Mouse (Mus musculus): ENCODE measurements around the gene Gm11214.

The Gm11214 gene

DNA sequence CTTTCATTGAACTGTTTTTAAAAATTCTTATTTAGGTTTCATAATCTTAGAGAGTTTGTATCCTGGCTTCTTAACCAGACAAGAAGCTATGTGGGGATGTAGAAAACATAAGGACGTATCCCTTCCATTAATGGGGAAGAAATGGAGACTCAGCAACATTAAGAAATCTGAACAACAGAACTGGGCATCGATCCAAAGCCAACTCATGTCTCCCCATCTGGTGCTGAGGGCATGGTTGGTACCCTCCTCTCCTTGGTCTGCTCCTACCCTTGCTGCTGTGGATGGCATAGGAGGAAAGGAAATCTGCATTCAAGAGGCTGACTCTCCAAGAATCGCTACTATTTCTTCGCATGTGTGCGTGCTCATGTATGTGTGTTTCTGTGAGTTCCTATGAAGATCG is 20.5 kb upstream of the Gm11214 start:
- Histone ChIP-seq H3K36me3 (ENCODE audit: control insufficient read depth, insufficient read depth, low read length, poor library complexity, severe bottlenecking) (no peaks in the 10 kb centered on the region), H3K27me3 (ENCODE audit: control insufficient read depth, insufficient read depth, low read length, poor library complexity, severe bottlenecking) (no peaks in the 10 kb centered on the region)
- no peak for DNase-seq (ENCODE audit: low read depth, low spot score)

DNA sequence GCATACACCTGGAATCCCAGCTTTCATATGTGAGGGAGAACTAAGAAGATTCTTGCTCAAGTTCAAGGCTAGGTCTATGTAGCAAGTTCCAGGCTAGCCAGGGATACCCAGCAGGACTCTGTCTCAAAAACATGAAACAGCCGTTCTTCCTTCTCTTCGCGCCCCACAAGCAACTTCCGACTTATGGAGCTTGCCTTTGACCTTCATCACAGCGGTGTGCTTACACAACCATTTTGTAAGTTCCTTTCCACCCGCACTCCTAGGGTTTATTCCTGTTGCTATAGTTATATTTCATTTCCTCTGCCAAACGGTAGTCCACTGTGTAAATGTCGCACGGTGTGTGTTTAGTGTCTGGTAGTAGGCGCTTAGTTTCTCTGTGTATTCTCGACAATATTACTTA is 19.9 kb upstream of the Gm11214 start:
- no peak for DNase-seq (ENCODE audit: low read depth, low spot score)
- no peaks in the 10 kb centered on the region for H3K27me3 ChIP-seq (ENCODE audit: control insufficient read depth, insufficient read depth, low read length, poor library complexity, severe bottlenecking)
- H3K36me3 ChIP-seq (ENCODE audit: control insufficient read depth, insufficient read depth, low read length, poor library complexity, severe bottlenecking): no peaks in the 10 kb centered on the region

DNA sequence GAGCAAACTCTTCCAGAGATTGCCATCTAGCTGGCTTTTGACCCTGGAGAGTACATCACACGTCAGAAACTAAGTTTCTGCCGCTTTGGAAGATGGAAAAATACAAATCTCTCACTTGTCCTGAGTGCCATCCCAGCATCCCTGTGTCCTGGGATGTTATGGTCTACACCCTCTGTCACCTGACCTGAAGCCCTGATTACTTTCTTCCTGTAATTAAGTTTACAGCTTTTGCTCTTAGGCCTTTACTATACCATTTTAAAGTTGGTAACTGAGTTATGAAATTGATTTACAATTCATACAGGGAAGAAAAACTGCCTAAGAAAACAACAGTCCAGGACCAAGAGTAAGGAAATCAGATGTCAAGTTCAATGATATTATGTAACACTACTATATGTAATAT is 19.3 kb upstream of the Gm11214 start:
- no peaks in the 10 kb centered on the region for H3K36me3 ChIP-seq (ENCODE audit: control insufficient read depth, insufficient read depth, low read length, poor library complexity, severe bottlenecking)
- H3K27me3 ChIP-seq (ENCODE audit: control insufficient read depth, insufficient read depth, low read length, poor library complexity, severe bottlenecking): no peaks in the 10 kb centered on the region
- no peak for DNase-seq (ENCODE audit: low read depth, low spot score)

DNA sequence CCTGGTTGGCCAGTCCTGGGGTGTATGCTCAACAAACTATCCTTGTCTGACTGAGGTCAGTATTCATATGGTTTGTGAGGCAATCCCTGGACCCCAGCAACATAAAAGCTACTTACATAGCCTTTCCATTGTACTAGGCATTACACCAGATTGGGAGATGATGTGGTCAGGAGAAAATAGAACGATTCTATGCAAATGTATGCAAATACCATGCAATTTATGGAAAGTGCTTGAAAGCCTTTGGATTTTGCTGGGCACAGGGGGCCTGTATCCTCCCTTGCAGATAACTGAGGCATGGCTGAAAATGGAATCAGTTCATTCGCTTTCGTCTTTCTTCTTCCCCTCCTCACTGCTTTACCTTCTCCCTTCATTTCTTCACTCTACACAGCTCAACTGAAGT is 18.4 kb upstream of the Gm11214 start:
- no peaks in the 10 kb centered on the region for H3K36me3 ChIP-seq (ENCODE audit: control insufficient read depth, insufficient read depth, low read length, poor library complexity, severe bottlenecking)
- no peak for DNase-seq (ENCODE audit: low read depth, low spot score)
- H3K27me3 ChIP-seq (ENCODE audit: control insufficient read depth, insufficient read depth, low read length, poor library complexity, severe bottlenecking): no peaks in the 10 kb centered on the region

DNA sequence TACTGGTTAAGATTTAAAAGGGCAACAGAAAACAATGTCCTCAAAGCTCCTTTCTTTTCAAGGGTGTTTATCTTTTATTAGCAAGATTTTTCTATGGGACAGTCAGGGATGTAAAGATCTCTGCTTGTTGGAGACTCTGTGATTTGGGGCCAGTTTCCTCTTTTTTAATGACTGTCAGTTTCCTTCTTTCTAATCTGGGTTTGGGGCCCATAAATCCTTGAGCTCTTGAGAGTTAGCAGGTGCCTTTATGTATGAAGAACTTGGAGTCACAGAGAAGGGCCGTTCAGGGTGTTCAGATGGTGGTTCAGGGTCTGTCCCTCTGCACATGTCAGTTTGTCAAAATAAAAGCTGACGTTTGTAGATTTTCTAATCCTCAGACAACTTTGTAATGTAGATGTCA is 11.9 kb upstream of the Gm11214 start:
- Histone ChIP-seq H3K36me3 (ENCODE audit: control insufficient read depth, insufficient read depth, low read length, poor library complexity, severe bottlenecking) (no peaks in the 10 kb centered on the region), H3K27me3 (ENCODE audit: control insufficient read depth, insufficient read depth, low read length, poor library complexity, severe bottlenecking) (no peaks in the 10 kb centered on the region)
- no peak for DNase-seq (ENCODE audit: low read depth, low spot score)

DNA sequence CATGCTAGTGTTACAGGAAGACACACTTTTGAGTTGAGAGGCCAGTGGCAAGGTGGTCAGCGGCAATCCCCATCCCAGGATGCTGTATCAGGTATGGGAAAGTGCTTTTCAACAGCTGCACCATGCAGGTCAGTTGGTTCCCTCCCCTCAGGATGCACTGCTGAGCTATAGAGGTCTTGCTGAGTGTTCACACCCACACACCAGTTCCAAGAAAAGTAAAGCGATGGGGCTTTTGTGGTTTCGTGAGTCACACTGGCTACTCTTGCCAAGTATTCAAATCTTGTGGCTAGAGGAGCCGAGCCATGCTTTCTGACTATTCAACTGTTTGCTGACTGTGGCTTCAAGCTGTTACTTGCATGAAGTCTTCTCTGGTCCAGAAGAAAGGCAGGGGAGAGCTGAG is 5.1 kb upstream of the Gm11214 start:
- peak; percentile 49 for DNase-seq (ENCODE audit: low read depth, low spot score)
- H3K27me3 ChIP-seq (ENCODE audit: control insufficient read depth, insufficient read depth, low read length, poor library complexity, severe bottlenecking): no peaks in the 10 kb centered on the region
- H3K36me3 ChIP-seq (ENCODE audit: control insufficient read depth, insufficient read depth, low read length, poor library complexity, severe bottlenecking): no peaks in the 10 kb centered on the region

DNA sequence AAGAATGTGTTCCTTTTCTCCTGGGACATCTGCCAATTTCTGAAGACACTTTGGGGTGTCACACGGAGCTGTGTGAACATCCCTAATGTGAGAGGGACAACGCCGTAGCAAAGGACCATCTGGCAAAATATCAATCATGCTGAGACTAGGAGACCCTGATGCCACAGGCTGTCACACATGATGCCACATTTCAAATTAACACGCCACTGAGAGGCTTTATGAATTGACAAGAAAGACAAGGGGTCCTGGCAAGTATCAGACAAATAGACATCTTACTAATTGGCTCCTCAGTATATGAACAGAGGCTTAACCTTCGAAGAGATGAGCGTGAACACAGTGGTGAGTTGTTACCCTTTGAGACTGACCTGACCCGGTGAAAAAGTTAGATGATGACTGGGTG is 2.6 kb upstream of the Gm11214 start:
- Histone ChIP-seq H3K36me3 (ENCODE audit: control insufficient read depth, insufficient read depth, low read length, poor library complexity, severe bottlenecking) (no peaks in the 10 kb centered on the region), H3K27me3 (ENCODE audit: control insufficient read depth, insufficient read depth, low read length, poor library complexity, severe bottlenecking) (no peaks in the 10 kb centered on the region)
- no peak for DNase-seq (ENCODE audit: low read depth, low spot score)

GRCm38 (mm10) chr4:63661857-63662256 is 1.3 kb downstream of the Gm11214 start:
- no peaks in the 10 kb centered on the region for H3K27me3 ChIP-seq (ENCODE audit: control insufficient read depth, insufficient read depth, low read length, poor library complexity, severe bottlenecking)
- no peaks in the 10 kb centered on the region for H3K36me3 ChIP-seq (ENCODE audit: control insufficient read depth, insufficient read depth, low read length, poor library complexity, severe bottlenecking)
- DNase-seq (ENCODE audit: low read depth, low spot score): no peak

GRCm38 (mm10) chr4:63661426-63661825 is 1.8 kb downstream of the Gm11214 start:
- DNase-seq (ENCODE audit: low read depth, low spot score): no peak
- H3K36me3 ChIP-seq (ENCODE audit: control insufficient read depth, insufficient read depth, low read length, poor library complexity, severe bottlenecking): no peaks in the 10 kb centered on the region
- no peaks in the 10 kb centered on the region for H3K27me3 ChIP-seq (ENCODE audit: control insufficient read depth, insufficient read depth, low read length, poor library complexity, severe bottlenecking)

DNA sequence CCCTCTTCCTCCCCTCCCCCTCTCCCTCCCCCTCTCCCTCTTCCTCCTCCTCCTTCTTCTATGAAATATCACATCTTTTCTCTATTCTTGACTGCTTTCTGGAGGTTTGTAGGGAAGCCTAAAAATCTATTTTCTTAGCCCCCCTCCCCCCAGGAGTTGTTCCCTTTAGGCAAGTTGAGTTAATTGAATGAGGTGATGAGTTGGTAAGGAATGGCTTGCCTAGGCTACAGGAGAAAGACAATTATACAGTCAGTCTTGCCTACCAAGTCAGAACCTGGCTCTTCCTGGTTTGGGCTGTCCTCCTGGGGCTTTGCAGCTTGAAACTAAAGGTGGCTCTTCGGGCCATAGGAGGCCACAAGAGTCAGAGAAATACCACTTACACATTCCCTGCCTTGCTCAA is 3.4 kb downstream of the Gm11214 start:
- H3K36me3 ChIP-seq (ENCODE audit: control insufficient read depth, insufficient read depth, low read length, poor library complexity, severe bottlenecking): no peaks in the 10 kb centered on the region
- DNase-seq (ENCODE audit: low read depth, low spot score): peak; percentile 4
- no peaks in the 10 kb centered on the region for H3K27me3 ChIP-seq (ENCODE audit: control insufficient read depth, insufficient read depth, low read length, poor library complexity, severe bottlenecking)

DNA sequence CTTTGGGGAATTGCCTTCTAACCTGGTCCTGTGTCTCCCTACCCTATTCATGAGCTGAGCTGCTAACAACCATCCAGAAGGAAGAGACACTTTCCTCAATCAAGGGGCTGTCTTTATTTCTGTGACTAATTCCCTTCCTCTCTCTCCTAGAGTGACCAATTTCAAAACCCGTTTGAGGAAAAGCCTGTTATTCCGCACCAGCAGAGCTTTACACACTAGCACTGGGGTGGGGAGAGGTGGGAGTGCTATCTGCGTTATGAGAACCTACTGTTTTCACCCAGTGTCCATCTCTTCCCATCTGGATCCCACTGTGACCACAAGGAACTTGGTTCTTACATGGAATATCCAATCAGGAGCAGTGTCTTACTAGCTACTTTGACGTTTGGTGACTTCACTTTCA is 4.1 kb downstream of the Gm11214 start:
- peak; percentile 7 for DNase-seq (ENCODE audit: low read depth, low spot score)
- H3K27me3 ChIP-seq (ENCODE audit: control insufficient read depth, insufficient read depth, low read length, poor library complexity, severe bottlenecking): no peaks in the 10 kb centered on the region
- H3K36me3 ChIP-seq (ENCODE audit: control insufficient read depth, insufficient read depth, low read length, poor library complexity, severe bottlenecking): no peaks in the 10 kb centered on the region

DNA sequence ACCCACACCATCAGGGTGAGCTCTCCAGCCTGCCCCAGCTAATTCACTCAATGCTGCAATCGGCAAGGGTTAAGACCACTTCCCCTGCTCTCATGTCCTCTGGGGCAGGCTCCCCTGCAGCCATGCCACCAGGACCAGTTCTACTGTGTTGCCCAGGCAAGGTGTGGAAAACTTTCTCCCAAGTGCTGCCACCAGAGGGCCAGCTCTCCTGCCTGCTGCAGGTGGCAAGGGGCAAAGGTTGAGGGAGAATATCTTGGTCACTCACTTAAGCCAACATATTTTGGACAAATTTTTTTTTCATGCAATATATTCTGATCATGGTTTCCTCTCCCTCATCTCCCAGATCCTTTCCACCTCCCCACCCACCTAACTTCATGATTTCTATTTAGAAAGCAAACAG is 8.8 kb downstream of the Gm11214 start:
- no peaks in the 10 kb centered on the region for H3K36me3 ChIP-seq (ENCODE audit: control insufficient read depth, insufficient read depth, low read length, poor library complexity, severe bottlenecking)
- DNase-seq (ENCODE audit: low read depth, low spot score): no peak
- H3K27me3 ChIP-seq (ENCODE audit: control insufficient read depth, insufficient read depth, low read length, poor library complexity, severe bottlenecking): no peaks in the 10 kb centered on the region

DNA sequence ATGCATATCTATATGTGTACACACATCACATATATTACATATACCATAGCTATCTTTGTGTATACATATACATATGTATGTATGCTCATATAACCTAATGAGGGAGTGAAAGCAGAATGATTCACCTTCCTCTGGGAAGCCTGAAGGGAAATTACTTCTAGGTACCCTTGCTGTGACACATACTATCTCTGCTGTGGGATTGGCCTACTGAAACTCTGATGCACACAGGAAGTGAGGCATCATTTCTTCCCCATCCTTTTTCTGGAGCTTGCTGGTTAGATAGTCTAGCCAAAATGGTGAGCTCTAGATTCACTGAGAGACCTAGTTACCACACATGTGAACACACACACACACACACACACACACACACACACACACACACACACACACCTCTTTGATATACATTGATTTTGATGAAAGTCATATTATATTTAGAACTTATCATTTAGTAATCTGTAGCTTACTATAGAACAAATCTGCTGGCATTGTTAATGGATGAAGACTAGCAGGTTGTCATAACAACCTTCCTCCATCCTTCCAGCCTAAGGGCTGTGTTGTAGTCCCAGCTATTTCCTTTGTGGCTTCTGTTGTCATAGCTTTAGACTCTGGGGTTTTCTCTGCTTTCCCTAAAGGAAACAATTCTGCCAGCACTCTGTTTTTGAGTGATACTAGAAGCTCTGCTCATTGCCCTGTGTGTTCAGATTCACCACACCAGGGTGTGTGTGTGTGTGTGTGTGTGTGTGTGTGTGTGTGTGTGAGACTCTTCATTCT is 19.0 kb downstream of the Gm11214 start:
- Histone ChIP-seq H3K27me3 (ENCODE audit: control insufficient read depth, insufficient read depth, low read length, poor library complexity, severe bottlenecking) (no peaks in the 10 kb centered on the region), H3K36me3 (ENCODE audit: control insufficient read depth, insufficient read depth, low read length, poor library complexity, severe bottlenecking) (no peaks in the 10 kb centered on the region)
- DNase-seq (ENCODE audit: low read depth, low spot score): no peak

GRCm38 (mm10) chr4:63639842-63640241 is 23.3 kb downstream of the Gm11214 start:
- DNase-seq (ENCODE audit: low read depth, low spot score): no peak
- no peaks in the 10 kb centered on the region for H3K36me3 ChIP-seq (ENCODE audit: control insufficient read depth, insufficient read depth, low read length, poor library complexity, severe bottlenecking)

DNA sequence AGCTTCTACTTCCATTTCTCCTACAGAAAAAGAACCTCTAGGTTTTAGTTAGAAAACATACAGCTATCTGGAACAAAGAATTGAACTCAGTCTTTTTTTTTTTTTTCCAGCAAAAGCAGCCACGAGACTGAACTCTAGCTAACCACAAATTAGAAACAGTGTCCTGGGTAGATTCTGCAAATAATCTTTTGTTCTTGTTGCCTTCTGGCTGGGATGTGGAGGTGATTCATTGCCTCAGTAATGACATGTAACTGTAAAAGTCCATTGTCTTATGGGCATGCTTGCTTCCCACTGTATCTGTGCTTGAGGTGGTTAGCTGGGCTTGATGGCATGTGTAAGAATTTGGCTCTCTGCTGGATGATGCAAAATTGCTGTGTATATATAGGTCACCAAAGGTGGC is 24.6 kb downstream of the Gm11214 start:
- DNase-seq (ENCODE audit: low read depth, low spot score): no peak
- no peaks in the 10 kb centered on the region for H3K27me3 ChIP-seq (ENCODE audit: control insufficient read depth, insufficient read depth, low read length, poor library complexity, severe bottlenecking)
- H3K36me3 ChIP-seq (ENCODE audit: control insufficient read depth, insufficient read depth, low read length, poor library complexity, severe bottlenecking): no peaks in the 10 kb centered on the region

More at GRCm38 (mm10) chr4:63639842-63640241, 23.3 kb downstream of the Gm11214 start:
- H3K27me3 ChIP-seq (ENCODE audit: control insufficient read depth, insufficient read depth, low read length, poor library complexity, severe bottlenecking): no peaks in the 10 kb centered on the region

DNA sequence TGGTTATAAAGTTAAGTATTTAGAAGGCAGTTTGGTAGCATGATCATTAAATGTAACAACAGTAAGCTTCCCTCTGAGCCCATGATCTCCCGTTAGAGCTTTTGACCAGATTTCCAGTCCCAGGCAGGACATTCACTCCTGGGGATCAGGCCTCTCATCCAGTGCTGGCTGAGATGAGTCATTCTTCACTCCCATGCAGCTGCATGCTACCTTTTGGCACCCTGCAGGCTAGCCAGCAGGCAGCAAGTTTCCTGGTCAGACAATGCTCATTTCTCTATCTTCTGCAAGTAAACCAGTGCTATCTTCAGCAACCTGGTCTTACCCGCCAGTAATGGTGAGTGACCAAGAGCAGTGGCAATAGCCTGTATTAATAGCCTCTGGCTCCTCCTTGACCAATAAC is 30.0 kb downstream of the Gm11214 start:
- no peaks in the 10 kb centered on the region for H3K27me3 ChIP-seq (ENCODE audit: control insufficient read depth, insufficient read depth, low read length, poor library complexity, severe bottlenecking)
- no peaks in the 10 kb centered on the region for H3K36me3 ChIP-seq (ENCODE audit: control insufficient read depth, insufficient read depth, low read length, poor library complexity, severe bottlenecking)
- DNase-seq (ENCODE audit: low read depth, low spot score): no peak
